Mouse (Mus musculus): Measurements from ENCODE around the gene Kdelr2.

- TF ChIP-seq CTCF (IDR thresholded peaks at IDR 0.05) = no peak
- no peak for TF ChIP-seq EP300 (IDR thresholded peaks at IDR 0.05; ENCODE audit: insufficient read depth, low read depth, low read length)
- no peak for TF ChIP-seq POLR2A (IDR thresholded peaks at IDR 0.05; ENCODE audit: insufficient read depth, low read depth, low read length)
Measured at GRCm38 (mm10) chr5:143463671-143464070, 60.0 kb downstream of the Kdelr2 start.
